Mouse (Mus musculus) CD4-positive, CD25-positive, alpha-beta regulatory T cell, adult 2 months (primary cell): ENCODE results near the gene Slc4a8.
"Not testable (repeated sequence)": the region's sequence is repeated elsewhere in the genome, so short reads cannot be mapped to it uniquely, and the experiment has no call there.

Experiments used
- DNase-seq: peaks from one replicate; pipeline ENCODE4 v3.0.0-alpha.2; 2012; ENCODE audit warnings: low read depth, low spot score

Slc4a8 gene

GRCm38 (mm10) chr15:100743238-100743637, 18.3 kb upstream of the Slc4a8 start:
- DNase-seq: no peak

DNA sequence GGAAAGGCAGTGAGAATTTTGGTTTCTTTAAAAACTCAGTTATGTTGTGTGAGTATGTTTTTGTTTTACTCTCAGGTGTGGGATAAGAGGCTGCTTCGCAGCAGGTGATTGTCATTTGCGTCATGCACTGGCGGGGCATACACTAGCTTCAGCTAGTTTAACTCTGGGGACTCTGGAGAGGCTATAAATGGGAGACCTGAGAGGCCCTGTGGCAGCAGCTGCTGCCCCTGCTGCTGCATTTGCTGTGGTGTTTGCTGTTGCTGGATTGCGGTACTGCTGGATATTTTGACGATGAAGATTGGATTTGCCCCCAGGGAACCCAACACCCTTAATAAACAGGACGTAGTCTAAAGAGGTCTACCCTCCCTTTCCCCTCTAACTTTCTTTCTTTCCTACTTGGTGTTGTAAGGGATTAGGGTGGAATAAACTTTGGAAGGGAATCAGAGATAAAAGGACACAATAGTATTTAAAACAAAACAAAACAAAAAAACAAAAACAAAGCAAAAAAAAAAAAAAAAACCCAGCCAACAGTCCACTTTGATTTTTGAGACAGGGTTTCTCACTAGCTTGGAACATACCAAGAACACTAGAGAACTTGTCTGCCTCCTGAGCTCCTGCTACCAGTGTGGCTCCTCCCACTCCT, 14.9 kb upstream of the Slc4a8 start:
- no peak for DNase-seq

DNA sequence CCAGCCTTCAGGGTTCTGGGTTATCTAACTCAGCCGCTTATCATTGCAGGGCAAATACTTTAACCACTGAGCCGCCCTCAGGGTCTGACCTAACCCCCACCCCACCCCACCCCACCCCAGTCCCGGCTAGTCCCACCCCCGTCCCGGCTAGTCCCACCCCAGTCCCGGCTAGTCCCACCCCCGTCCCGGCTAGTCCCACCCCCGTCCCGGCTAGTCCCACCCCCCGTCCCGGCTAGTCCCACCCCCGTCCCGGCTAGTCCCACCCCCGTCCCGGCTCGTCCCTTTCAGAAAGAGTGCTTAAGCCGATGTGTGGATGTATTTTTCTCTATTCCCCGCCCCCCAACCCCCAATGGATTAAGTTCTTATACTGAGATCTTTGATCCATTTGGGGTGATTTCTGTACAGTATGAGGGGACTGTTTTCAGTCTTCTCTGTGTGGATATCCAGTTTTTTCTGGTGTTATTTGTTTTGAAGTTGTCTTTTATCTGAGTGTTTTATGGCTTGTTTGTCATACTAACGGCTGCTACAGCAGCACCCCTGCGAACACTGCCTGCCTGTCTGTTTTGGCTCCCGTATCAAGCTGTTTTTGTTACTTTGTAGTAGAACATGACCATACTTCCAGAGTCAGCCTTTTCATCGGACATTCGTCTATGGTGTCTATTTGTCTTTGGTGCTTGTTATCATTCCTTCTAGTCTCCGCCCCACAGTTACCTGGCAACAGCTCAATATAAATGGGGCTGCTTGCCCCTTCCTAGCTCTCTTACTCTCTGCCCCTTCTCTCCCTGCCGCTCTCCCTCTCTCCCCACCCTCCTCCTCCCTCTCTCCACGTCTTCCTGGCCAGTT, 14.2 kb upstream of the Slc4a8 start:
- peak; percentile 77 for DNase-seq

- peak; percentile 37 for DNase-seq
Measured at GRCm38 (mm10) chr15:100748584-100748983, 13.0 kb upstream of the Slc4a8 start.

DNA sequence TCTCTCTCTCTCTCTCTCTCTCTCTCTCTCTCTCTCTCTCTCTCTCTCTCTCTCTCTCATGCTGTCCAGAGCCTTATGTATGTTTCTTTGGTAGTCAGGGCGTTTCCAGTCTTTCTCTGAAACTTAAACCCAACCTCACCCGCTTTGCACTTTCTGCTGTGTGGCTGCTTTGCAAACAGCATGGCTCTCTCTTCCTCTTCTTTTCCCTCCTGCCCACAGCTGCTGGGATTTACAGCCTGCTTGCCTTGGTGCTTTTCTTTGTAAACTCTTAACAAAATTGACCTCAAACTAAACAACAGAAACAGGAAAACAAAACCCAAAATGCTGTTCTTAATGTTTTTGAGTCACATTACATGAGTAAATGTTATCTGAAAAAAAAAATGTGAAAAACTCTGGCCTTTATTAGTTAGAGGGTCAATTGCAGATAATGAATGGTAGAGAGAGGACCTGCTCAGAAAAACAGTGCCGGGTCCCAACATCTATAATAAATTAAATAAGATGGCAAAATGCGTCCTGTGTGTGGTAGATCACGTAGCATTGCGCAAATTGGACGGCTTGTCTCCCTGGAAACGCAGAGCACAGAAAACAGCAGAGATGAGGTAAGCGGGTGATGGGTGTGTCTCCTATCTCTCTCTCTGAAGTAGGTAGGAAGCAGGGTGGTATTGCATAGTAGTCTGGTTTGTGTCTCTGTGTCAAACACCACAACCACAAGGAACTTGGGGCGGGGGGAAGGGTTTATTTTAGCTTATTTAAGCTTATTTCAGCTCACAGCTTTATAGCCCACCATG, 11.6 kb upstream of the Slc4a8 start:
- peak; percentile 94 for DNase-seq

GRCm38 (mm10) chr15:100752439-100752838, 9.1 kb upstream of the Slc4a8 start:
- peak; percentile 51 for DNase-seq

- peak; percentile 64 for DNase-seq
Measured at GRCm38 (mm10) chr15:100753045-100753444, 8.5 kb upstream of the Slc4a8 start.

DNA sequence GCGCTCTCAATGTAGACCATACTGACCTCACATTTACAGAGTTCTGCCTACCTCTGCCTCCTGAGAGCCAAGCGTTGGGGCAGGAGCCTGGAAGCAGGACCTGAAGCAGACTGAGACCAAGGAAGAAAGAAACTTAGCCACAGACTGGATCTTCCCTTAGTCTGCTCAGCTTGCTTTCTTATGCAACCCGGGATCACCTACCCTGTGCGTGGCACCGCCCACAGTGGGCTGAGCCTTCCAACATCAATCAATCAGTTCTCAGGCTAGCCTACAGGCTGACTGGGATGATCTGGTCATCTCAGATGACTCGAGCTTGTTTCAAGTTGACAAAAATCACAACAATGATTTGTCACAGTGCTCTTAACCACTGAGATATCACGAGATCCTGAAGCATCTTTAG, 7.5 kb upstream of the Slc4a8 start:
- peak; percentile 78 for DNase-seq

GRCm38 (mm10) chr15:100754805-100755497, 6.6 kb upstream of the Slc4a8 start:
- peak; percentile 93 for DNase-seq

DNA sequence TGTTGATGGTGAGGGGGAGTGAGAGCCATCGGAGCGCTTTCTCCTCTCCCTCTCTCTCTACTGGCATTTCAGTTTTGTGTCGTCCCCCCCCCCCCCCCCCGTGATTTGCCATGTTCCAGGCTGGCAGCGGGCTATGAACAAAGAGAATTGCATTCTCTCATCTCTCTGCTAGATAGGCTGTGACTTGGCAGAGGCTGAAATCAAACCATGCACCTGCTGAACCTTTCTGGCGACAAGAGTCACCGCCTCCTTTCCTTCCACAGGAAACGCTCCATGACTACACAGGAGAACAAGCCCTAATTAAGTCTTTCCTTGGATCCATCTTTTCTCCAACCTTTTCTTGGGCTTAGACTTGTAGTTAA, 6.1 kb upstream of the Slc4a8 start:
- no peak for DNase-seq

- DNase-seq: peak; percentile 27
Measured at GRCm38 (mm10) chr15:100755881-100756624, 5.5 kb upstream of the Slc4a8 start.

DNA sequence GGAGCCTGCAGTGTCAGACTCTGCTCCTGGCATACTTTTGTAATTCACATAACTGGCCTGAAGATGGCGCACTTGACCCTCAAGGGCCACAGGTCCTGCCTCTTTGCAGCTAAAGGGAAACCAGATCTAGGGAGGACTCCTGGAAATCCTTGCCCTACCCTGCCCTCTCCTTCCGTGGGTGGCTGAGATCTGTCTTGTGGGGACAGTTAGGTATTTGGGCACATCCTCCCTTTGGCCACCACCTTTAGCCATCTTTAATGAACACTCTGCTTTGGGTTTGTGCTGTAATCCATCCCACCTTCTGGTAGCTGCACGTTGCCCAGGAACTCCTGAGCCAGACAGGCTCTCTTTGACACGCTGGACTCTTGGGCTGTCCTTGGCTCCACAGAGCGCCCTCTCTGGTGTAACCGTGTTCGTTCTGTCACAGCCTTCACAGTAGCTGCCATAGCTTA, 4.0 kb upstream of the Slc4a8 start:
- peak; percentile 92 for DNase-seq

- no peak for DNase-seq
Measured at GRCm38 (mm10) chr15:100759286-100759685, 2.3 kb upstream of the Slc4a8 start.

DNA sequence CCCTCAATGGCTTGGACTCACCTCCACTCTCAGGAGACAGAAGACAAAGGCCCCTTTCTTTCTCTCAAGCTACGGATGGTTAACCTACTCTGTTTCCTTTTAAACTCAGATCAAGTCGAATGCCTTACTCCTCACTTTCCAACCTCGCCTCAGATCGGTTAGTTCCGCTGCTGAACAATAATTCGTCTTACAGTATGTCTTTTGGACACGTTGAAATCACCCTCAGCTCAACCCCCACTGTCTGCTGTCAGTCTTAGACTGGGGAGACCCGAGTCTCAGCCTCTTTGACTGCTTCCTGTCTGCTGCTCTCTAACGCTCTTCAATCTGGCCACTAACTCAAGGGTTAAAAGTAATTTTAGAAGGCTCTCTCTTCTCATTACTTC, 520 bp upstream of the Slc4a8 start:
- DNase-seq: no peak

DNA sequence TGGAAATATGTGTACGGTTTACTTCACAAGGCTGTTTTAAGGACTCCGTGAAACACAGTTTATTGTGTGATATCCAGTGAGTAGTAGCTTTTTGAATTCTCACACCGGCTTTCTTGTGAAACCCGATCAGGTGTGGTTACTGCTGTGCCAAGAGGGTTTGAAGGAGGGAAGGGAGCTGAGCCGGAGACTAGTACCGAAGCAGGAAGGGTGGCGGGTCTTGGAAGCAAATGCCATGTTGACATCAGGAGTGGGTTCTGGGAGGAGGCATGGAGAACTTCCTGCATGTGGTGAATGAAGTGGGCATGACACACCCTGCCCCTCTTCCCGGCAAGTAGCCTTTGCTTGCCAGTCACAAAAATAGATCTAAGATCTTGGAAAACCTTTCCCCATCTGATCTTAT, 1.1 kb downstream of the Slc4a8 start:
- DNase-seq: no peak

DNA sequence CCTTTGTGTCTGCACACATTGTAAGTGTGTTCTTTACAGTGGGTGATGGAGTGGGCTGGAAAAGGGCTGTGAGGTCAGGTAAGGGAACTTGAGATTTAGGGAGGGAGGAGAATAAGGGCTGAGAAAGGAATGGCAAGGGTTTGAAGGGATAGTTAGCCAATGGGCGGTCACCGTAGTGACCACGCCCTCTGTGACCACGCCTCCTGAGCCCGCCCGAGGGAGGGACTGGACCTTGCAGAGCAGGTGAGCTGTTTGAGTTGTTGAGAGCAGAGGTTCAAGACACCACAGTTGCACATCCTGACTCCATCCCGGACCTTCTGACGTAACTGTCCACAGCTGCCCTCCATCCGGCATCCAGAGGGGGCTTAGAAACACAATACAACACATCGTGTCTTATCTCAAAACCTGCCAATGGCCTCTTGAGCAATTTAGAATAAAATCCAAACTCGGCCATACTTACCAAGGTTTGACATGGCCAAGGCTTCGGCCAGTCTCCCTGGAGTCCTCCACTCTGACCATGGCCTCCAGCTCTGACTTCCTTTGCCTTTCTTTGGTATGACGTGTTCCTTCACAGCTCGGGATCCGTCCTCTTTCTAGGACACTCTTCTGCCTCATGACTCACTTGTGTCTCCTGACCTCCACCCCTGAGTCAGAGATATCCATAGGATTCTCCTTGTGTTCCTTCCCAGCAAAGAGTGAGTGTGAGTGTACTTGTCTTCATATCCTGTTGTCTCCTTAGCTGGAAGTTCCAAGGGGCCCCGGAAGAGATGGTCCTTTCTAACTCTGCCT, 2.8 kb downstream of the Slc4a8 start:
- no peak for DNase-seq

DNA sequence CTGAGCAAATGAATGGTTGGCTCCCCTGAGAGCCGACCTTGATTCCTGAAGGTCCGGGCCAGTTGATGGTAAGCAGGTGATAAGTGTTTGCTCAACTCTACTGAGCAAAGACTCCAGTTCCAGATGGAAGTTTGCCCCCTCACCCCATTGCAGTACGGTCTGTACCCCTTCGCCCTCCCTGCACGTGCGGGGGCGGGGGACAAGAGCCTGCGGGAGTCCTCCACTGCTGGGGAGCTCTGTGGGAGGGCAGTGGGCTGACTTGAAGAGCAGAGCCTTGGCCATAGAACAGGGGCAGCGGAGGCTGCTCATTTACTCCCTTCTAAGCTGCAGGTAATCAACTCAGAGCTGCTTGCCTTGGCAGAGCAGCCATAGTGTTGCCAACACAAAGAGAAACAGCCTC, 5.3 kb downstream of the Slc4a8 start:
- no peak for DNase-seq

DNA sequence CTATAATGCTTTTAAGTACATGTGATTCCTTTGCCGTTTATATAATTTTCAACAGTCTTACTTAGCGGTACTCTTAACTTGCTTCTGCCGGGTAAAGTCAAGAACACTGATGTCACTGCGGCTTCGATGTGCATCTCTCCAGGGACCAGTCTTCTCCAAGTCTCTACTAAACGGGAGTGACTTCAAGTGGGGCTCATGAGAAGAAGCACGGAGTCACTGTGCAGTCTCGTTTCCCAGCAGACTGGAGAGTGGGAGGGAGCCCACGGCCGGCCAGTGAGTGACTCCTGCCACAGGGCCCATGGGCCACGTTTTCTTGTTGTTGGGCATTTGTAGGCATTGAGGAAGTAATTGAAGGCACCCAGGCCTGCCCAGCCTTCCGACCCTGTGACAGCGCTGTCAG, 6.3 kb downstream of the Slc4a8 start:
- DNase-seq: no peak

- not testable (repeated sequence) for DNase-seq
Measured at GRCm38 (mm10) chr15:100769023-100769422, 7.5 kb downstream of the Slc4a8 start.

DNA sequence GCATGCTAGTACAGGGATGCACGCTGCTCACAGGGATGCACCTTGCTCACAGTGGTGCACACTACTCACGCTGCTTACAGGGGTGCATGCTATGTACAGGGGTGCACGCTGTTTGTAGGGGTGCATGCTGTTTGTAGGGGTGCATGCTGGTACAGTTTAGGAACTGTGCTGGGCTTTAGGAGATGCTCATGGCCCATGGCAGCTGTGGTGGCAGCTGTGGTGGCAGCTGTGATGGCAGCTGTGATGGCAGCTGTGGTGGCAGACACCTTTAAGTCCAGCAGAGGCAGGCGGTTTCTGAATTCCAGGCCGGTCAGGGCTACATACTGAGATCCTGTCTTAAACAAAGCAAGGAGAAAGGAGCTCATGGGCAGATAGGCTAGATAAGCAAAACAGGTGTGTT, 8.8 kb downstream of the Slc4a8 start:
- DNase-seq: no peak
